Mouse (Mus musculus) hindbrain, embryonic 10.5 days (tissue): ENCODE results near the gene Eef1a2. TPM values are rescaled to one million over a fixed set of nuclear protein-coding genes. Genes with fewer than 3 reads are reported as not detected.

ENCODE experiments used
- DNase-seq: peaks from one replicate; pipeline ENCODE4 v3.0.0-alpha.2; 2017; ENCODE audit warnings: low spot score
- H3K27ac ChIP-seq: fragments of 300-500 bp; sonication (generic); 2 replicates; pipeline ENCODE4 v1.5.1; 2016; ENCODE audit warnings: mild to moderate bottlenecking, moderate library complexity
- H3K27me3 ChIP-seq: fragments of 300-500 bp; sonication (generic); 2 replicates; pipeline ENCODE4 v1.6.1; 2016; ENCODE audit warnings: mild to moderate bottlenecking; ENCODE audit not compliant: poor library complexity, insufficient read depth, severe bottlenecking
- H3K36me3 ChIP-seq: fragments of 300-500 bp; sonication (generic); 2 replicates; pipeline ENCODE4 v1.6.1; 2016; ENCODE audit warnings: mild to moderate bottlenecking, moderate library complexity
- H3K4me1 ChIP-seq: fragments of 300-500 bp; sonication (generic); replicated peaks from 2 replicates; pipeline ENCODE4 v1.6.1; 2016; ENCODE audit warnings: mild to moderate bottlenecking
- H3K4me3 ChIP-seq: fragments of 300-500 bp; sonication (generic); 2 replicates; pipeline ENCODE4 v1.5.1; 2016; ENCODE audit warnings: mild to moderate bottlenecking, moderate library complexity
- H3K9me3 ChIP-seq: fragments of 300-500 bp; sonication (generic); 2 replicates; pipeline ENCODE4 v1.6.1; 2016; ENCODE audit warnings: mild to moderate bottlenecking, moderate library complexity
- WGBS: fragments of 180-500 bp; shearing (Covaris S2); methylation state at CpG from one replicate; pipeline ENCODE4 v1.1.7; 2016; 5-methylcytosine and 5-hydroxymethylcytosine counted together
- polyA plus RNA-seq: library from polyadenylated mRNA; unstranded; fragments of >200 nt; fragmentation: Nextera tagmentation; extraction: Ambion mirVana; gene quantifications from 2 replicates; pipeline ENCODE4 v1.2.1, GENCODE M21; 2016

The Eef1a2 gene
- polyA plus RNA-seq, 1 experiment from 2014 or later: 0.47 TPM

DNA sequence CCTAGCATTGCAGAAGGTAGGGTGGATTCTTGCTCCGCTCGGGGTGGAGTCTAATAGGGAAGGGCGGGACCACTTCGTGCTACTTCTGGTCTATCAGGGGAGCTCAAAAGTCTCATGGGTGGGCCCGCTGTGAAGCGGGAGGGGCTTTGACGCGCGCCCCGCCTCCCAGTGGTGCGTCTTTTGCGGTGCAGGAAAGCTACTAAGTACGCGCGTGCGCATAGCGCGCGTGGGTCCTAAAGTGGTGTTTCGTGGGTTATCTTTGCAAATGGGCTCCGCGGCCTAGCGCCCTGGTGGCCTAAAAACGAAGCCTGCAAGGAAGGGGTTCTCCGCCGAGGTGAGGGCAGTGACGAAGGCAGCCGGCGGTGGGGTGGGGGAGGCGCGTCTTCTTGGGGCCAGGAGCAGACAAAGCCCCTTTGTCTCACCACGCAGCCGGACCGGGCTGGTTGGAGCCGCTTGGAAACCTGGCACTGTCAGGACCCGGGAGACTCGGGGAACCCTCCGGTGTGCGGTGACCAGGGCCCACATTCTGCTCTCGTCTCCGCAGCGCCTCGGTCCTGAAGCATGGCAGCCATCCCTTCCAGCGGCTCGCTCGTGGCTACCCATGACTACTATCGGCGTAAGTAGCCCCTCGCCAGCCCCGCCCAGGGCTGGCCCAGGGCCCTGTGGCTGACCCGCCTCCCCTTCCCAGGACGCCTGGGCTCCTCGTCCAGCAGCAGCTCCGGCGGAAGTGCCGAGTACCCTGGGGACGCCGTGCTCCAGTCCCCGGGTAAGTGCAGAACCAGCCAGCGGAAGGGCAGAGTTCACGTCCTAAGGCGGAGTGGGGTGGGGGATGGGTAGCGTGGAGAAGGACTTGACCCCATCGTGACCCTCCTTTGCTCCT is 30.5 kb upstream of the Eef1a2 start, which contains the start of gene Ppdpf:
Gene Ppdpf, plus strand, starts transcription at position 127 of the 880 bp plus-strand sequence.
- DNase-seq: peak; percentile 88
- H3K27me3 ChIP-seq: no peaks in the 10 kb centered on the region
- H3K4me3 ChIP-seq: peak within 1 kb of the TSS; percentile 78
- under 1% methylated on average over 64 of the region's 64 CpGs for WGBS
- peaks cover 16% of the 10 kb centered on the region for H3K4me1 ChIP-seq
- no peaks in the 10 kb centered on the region for H3K9me3 ChIP-seq
- H3K27ac ChIP-seq: peak within 1 kb of the TSS; percentile 99
- H3K36me3 ChIP-seq: peaks cover 17% of the 10 kb centered on the region

DNA sequence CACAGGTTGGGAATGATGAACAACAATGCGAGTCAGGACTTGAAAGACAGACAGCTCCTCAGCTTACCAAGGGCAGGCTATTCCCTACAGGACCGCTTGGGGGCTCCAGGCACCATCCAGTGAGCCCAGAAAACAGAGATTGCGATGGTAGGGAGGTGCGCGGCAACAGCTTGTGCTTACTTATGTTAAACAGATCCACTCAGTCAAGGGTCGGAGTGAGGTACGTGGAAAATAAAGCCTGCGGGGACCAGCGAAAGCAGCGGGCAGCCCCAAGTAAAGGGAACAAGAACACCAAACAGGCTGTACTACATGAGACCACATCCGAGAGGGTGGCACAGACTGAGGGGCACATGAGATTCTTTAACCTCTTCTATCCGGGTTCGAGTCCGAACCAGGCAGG is 29.8 kb upstream of the Eef1a2 start:
- WGBS: under 1% methylated on average over 14 of the region's 14 CpGs
- H3K27ac ChIP-seq: peak overlapping the region; percentile 99
- H3K4me1 ChIP-seq: peaks cover 16% of the 10 kb centered on the region
- peaks cover 17% of the 10 kb centered on the region for H3K36me3 ChIP-seq
- DNase-seq: peak; percentile 88
- no peaks in the 10 kb centered on the region for H3K27me3 ChIP-seq
- peak overlapping the region; percentile 78 for H3K4me3 ChIP-seq
- no peaks in the 10 kb centered on the region for H3K9me3 ChIP-seq

DNA sequence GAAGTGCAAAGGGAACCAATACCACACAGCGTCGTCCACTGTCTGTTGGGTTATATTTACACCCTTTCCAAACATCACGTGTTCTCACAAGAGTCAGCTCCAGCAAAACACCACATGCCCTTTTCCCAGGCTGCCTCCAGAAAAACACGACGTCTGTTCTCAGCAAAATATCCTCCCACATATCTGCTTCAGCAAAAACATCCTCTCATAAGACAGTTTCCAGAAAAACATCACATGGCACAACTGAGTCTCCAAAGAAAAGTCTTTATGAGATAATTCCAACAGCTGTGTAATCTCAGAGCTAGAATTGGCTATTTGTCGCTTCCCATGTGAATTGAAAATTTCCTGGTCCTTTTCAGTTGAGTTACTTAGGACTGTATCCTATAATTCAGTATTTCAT is 24.1 kb upstream of the Eef1a2 start:
- Histone ChIP-seq H3K9me3 (no peaks in the 10 kb centered on the region), H3K36me3 (no peaks in the 10 kb centered on the region), H3K4me1 (no peaks in the 10 kb centered on the region), H3K27me3 (no peaks in the 10 kb centered on the region), H3K4me3 (no peak overlapping the region), H3K27ac (no peak overlapping the region)
- no peak for DNase-seq
- 85% methylated on average over 6 of the region's 6 CpGs for WGBS

DNA sequence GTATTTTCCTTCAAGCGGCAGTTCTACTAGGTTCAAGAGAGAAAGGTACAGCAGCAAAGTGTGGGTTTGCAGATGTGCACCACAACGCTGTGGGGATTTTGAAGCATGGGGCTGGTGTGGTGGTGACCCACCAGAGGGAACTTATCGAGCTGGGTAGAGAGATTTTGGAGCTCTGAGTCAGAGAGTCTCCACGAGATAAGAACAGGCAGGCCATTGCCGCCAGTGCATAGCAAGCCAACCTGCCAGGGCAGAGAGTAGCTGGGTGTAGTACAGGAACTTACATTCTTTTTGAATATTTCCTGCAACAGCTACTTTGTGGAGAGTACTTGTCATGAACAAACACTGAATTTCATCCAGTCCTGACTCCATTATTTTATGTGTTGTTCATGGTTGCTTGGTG is 21.7 kb upstream of the Eef1a2 start:
- Histone ChIP-seq H3K9me3 (no peaks in the 10 kb centered on the region), H3K4me3 (no peak overlapping the region), H3K4me1 (no peaks in the 10 kb centered on the region), H3K27ac (no peak overlapping the region), H3K36me3 (no peaks in the 10 kb centered on the region), H3K27me3 (no peaks in the 10 kb centered on the region)
- 87% methylated on average over 5 of the region's 5 CpGs for WGBS
- DNase-seq: no peak

DNA sequence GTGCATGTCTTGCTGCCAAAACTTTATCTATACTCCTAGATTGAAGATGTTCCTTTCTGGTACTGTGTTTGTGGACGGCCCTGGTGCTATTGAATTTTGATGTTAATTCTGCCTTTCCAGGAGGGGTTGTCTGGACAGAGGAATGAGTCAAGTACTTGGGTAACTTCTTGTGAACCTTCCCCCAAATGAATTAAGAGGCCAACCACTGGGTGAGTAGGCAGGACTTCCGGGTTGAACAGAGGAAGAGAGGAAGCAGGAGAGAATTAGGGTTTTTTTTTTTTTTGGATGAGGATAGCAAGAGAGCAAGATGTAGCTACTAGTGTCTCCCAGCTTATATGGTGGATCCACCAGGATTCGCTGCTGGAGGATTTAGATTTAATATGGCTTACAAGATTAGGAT is 21.2 kb upstream of the Eef1a2 start:
- Histone ChIP-seq H3K27me3 (no peaks in the 10 kb centered on the region), H3K27ac (no peak overlapping the region), H3K36me3 (no peaks in the 10 kb centered on the region), H3K4me1 (no peaks in the 10 kb centered on the region), H3K9me3 (no peaks in the 10 kb centered on the region), H3K4me3 (no peak overlapping the region)
- DNase-seq: no peak
- WGBS: 71% methylated on average over 3 of the region's 3 CpGs

DNA sequence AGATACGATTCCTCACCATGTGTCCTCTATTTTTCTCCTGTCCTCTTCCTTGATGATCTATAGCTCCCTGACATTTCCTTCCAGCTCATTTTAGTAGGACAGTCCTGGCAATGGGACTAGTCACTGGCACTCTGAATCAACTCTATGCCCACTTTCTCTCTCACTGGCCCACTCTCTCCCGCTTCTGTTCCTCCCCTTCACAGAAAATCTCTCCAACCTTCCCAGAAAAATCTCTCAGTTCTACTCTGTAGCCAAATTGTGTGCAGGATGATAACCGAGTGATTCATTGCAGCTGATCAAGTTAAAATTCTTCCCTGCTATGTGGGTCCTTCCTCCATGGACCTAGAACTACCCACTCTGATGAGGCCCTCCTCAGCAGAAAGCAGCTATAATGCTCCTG is 17.8 kb upstream of the Eef1a2 start:
- 88% methylated on average over 3 of the region's 3 CpGs for WGBS
- Histone ChIP-seq H3K27me3 (no peaks in the 10 kb centered on the region), H3K9me3 (0 out of 2 replicates have a peak, but pooled peaks cover under 1% of the 10 kb centered on the region), H3K4me3 (no peak overlapping the region), H3K27ac (no peak overlapping the region), H3K4me1 (no peaks in the 10 kb centered on the region), H3K36me3 (no peaks in the 10 kb centered on the region)
- no peak for DNase-seq

DNA sequence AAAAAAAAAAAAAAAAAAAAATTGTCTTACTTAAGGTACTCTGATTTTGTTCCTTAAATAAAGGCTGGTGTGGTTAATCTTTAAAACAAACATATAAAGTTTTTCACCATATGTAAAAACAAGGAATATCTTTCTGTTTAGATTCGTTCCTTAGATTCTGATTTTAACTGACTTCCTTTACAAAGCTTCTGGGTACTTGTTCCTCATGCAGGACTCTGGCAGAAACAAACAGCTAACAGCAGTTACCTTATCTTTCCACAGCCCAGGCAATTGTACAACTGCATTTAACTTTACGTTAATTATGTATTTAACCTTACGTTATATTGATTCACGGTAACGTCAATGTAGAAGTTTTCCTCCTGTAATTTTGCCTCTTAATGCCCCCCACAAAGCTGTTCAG is 9.7 kb upstream of the Eef1a2 start:
- no peaks in the 10 kb centered on the region for H3K4me1 ChIP-seq
- H3K36me3 ChIP-seq: no peaks in the 10 kb centered on the region
- H3K27ac ChIP-seq: no peak overlapping the region
- H3K9me3 ChIP-seq: 0 out of 2 replicates have a peak, but pooled peaks cover 3% of the 10 kb centered on the region
- DNase-seq: no peak
- 91% methylated on average over 5 of the region's 5 CpGs for WGBS
- H3K4me3 ChIP-seq: no peak overlapping the region
- peaks cover 6% of the 10 kb centered on the region; the same call in 1 of the 2 replicates for H3K27me3 ChIP-seq

DNA sequence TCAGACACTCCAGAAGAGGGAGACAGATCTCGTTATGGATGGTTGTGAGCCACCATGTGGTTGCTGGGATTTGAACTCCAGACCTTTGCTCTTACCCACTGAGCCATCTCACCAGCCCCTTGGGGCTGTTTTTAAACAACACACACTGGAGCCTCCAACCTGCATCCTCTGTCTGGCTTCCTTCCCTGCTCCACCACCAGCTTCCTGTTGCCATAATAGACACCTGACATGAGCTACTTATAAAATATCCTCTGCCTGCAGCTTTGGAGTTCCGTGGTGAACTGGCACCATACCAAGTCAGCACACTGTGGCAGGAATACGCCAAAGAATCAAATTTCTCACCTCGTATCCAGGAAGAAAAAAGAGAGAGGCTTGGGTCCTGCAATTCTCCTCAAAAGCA is 4.0 kb upstream of the Eef1a2 start:
- no peaks in the 10 kb centered on the region for H3K36me3 ChIP-seq
- no peak overlapping the region for H3K27ac ChIP-seq
- no peaks in the 10 kb centered on the region for H3K9me3 ChIP-seq
- DNase-seq: no peak
- H3K4me1 ChIP-seq: peaks cover 31% of the 10 kb centered on the region
- whole genome bisulfite sequencing: 81% methylated on average over 4 of the region's 4 CpGs
- H3K27me3 ChIP-seq: peaks cover 41% of the 10 kb centered on the region
- H3K4me3 ChIP-seq: no peak overlapping the region

DNA sequence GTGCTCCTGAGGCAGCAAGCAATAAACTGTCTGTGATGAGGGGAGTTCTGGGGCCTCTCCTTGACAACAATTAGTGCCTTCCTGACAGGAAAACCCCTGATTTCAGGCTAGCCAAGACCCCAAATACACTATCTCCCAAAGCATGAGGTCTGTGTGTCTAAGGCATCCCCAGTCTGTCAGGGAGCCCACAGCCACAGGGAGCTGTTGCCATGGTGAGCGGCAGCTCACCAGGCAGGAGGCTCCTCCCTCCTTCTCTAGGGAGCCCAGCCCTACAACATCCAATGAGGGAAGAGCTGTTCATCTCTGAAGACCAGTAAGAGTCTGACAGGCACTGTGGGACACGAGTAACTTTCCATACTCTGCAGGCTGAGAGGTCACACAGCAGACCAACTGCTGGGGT is 3.0 kb upstream of the Eef1a2 start:
- Histone ChIP-seq H3K9me3 (no peaks in the 10 kb centered on the region), H3K4me1 (peaks cover 34% of the 10 kb centered on the region), H3K27ac (peak overlapping the region; percentile 36; the same call in 1 of the 2 replicates), H3K27me3 (peaks cover 46% of the 10 kb centered on the region), H3K4me3 (no peak overlapping the region), H3K36me3 (no peaks in the 10 kb centered on the region)
- peak; percentile 53 for DNase-seq
- 2% methylated on average over 2 of the region's 2 CpGs for WGBS

DNA sequence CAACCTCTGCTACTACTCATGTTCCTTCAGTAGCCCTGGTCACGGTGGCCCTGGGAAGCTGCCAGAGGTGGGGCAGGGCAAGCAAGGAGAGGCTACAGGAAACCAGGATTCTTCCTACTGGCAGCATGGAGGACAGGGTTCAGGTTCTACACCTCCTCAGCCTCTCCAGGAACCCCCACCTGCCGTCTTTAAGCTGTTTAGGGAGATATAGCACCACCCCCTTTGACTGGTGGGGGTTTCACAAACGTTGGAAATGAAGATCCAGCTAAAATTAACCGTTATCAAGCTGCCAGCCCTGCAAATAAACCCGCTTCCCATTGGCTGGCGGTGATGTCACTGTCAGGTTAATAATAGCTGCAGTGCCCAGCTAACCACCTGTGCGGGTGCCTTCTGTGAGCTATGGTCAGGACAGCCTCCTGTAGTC is 2.3 kb upstream of the Eef1a2 start:
- H3K27ac ChIP-seq: no peak overlapping the region
- DNase-seq: no peak
- WGBS: 58% methylated on average over 7 of the region's 7 CpGs
- no peak overlapping the region for H3K4me3 ChIP-seq
- no peaks in the 10 kb centered on the region for H3K9me3 ChIP-seq
- peaks cover 34% of the 10 kb centered on the region for H3K4me1 ChIP-seq
- no peaks in the 10 kb centered on the region for H3K36me3 ChIP-seq
- H3K27me3 ChIP-seq: peaks cover 52% of the 10 kb centered on the region

DNA sequence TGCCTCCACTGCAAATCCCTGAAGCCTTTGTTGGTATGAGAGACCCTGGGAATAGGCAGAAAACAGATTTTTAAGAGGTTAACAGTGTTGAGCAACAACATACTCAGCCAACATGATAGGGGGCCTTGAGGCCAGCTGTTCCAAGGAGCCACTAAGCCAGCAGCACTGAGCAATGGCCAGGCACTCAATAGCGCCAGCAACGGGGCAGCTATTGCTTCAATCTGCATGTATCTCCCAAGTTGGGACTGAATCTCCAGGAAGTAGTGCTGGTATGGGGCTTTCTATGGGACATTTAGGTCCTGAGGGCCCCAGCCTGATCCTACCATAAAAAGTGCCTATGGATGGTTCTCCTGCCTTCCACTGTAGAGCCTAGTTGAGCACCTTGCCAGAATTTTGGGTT is 1.7 kb upstream of the Eef1a2 start:
- H3K36me3 ChIP-seq: no peaks in the 10 kb centered on the region
- DNase-seq: no peak
- WGBS: 89% methylated on average over 2 of the region's 2 CpGs
- H3K4me1 ChIP-seq: peaks cover 34% of the 10 kb centered on the region
- H3K27me3 ChIP-seq: peaks cover 58% of the 10 kb centered on the region
- no peak overlapping the region for H3K4me3 ChIP-seq
- H3K9me3 ChIP-seq: no peaks in the 10 kb centered on the region
- no peak overlapping the region for H3K27ac ChIP-seq

DNA sequence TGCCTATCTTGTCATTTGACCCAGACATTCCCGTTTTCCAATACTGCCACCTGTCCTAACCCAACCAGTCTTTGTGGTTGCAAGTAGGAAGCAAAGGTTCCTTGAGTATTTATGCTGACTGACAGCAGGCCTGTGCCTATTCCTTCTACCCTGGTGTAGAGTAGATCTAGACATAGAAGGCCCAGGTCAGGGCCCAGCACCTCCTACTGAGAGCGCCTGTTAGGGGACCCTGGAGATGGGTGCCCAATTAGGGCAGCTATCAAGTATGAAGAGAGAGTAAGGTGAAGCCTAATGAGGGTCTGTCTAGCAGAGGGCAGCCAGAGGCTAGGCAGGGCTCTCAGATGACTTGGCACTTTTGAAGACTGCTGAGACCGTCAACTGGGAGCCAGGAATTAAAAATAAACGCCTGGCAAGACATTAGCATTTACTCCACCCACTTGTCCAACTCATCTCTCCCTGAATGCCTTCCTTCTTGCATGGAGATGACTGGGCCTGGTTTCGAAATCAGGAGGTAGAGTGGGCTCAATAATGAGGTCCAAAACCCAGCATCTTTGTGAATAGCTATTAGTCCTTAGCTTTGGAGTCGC is 995 bp upstream of the Eef1a2 start:
- H3K27me3 ChIP-seq: peaks cover 64% of the 10 kb centered on the region
- no peak overlapping the region for H3K27ac ChIP-seq
- WGBS: 76% methylated on average over 6 of the region's 6 CpGs
- H3K9me3 ChIP-seq: no peaks in the 10 kb centered on the region
- H3K4me1 ChIP-seq: peaks cover 34% of the 10 kb centered on the region
- H3K4me3 ChIP-seq: no peak overlapping the region
- DNase-seq: no peak
- no peaks in the 10 kb centered on the region for H3K36me3 ChIP-seq

DNA sequence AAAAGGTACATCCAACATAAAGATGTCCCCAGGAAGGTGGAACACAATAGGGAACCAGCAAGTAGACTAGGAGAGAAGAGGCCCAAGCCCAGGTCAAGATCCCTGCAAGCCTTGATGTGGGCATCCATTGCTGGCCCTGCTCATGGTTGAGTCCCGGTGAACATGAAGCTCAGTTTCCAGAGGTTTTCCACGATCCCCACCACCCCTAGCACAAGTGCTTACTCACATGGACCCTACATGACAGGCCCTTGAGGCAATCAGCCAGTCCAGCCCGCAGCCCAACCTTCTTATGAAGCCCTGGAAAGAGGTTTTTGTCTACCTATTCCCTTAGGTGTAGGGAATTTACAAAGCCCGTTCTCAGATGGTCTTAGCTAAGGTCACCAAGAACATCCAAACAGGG is 366 bp upstream of the Eef1a2 start:
- 84% methylated on average over 4 of the region's 4 CpGs for WGBS
- no peak for DNase-seq
- Histone ChIP-seq H3K4me1 (peaks cover 34% of the 10 kb centered on the region), H3K9me3 (no peaks in the 10 kb centered on the region), H3K27ac (peak overlapping the region; percentile 70; the same call in 1 of the 2 replicates), H3K36me3 (no peaks in the 10 kb centered on the region), H3K27me3 (peaks cover 69% of the 10 kb centered on the region), H3K4me3 (peak overlapping the region; percentile 54)
